Mouse (Mus musculus) cerebellum, adult 2 months (tissue): ENCODE measurements around the gene Gm5134.

Source experiments
- CTCF ChIP-seq: fragments of 200-500 bp; IDR thresholded peaks from 2 replicates; pipeline ENCODE4 v1.5.1; 2011; ENCODE audit warnings: low read depth, mild to moderate bottlenecking, control low read depth, low read length, moderate library complexity, borderline replicate concordance; ENCODE audit not compliant: insufficient read depth
- POLR2A ChIP-seq: fragments of 200-500 bp; IDR thresholded peaks from 2 replicates; pipeline ENCODE4 v1.6.1; 2011; ENCODE audit warnings: low read length, control low read depth, borderline replicate concordance; ENCODE audit not compliant: insufficient read depth

DNA sequence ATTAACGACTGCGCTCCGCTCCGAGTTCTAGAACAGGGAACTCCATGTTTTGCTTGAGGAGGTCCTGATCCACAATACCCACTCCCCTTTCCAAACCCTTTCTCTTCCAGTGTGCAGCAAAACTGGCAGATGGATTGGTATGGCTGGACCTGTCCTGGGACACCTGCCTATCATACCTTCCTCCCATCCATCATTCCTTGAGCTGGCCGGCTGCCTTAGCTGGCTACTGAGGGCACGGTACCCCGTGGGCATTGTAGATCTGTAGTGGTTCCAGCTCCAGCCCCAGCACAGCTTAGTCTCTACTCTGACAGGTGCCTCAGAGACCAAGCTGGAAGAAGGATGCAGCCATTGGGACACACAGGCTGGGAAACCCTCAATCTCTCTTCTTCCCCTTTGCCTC is 23.0 kb upstream of the Gm5134 start:
- no peak for TF ChIP-seq CTCF
- TF ChIP-seq POLR2A: no peak
